Mouse (Mus musculus) ovary, postnatal 36 days (tissue): ENCODE measurements around the gene Olfr875.
"Not testable (repeated sequence)": the region's sequence is repeated elsewhere in the genome, so short reads cannot be mapped to it uniquely, and the experiment has no call there.

Source experiments
- DNase-seq: peaks from one replicate; pipeline ENCODE4 v3.0.0; 2022; ENCODE audit warnings: low spot score, mixed read lengths

Gene Olfr875

GRCm38 (mm10) chr9:37771759-37772158 is at the start of gene Olfr875:
TSS of gene Olfr875 (plus strand) at chr9:37771857.
- DNase-seq: no peak

- no peak for DNase-seq
These were observed 37.3 kb upstream of the Olfr875 start for GRCm38 (mm10) chr9:37734310-37734709.

GRCm38 (mm10) chr9:37744806-37745205 is 26.9 kb upstream of the Olfr875 start, which contains the start of gene Olfr874:
TSS of gene Olfr874 (plus strand) at chr9:37745106.
- DNase-seq: no peak

GRCm38 (mm10) chr9:37750319-37751075 is 21.2 kb upstream of the Olfr875 start:
- DNase-seq: no peak

GRCm38 (mm10) chr9:37751467-37751866 is 20.2 kb upstream of the Olfr875 start:
- no peak for DNase-seq

GRCm38 (mm10) chr9:37752006-37752405 is 19.7 kb upstream of the Olfr875 start:
- no peak for DNase-seq

- DNase-seq: no peak
These were observed 9.9 kb upstream of the Olfr875 start for GRCm38 (mm10) chr9:37761728-37762127.

GRCm38 (mm10) chr9:37762541-37762940 is 9.1 kb upstream of the Olfr875 start:
- DNase-seq: peak; percentile 29

- no peak for DNase-seq
These were observed 996 bp upstream of the Olfr875 start for GRCm38 (mm10) chr9:37770661-37771060.

DNA sequence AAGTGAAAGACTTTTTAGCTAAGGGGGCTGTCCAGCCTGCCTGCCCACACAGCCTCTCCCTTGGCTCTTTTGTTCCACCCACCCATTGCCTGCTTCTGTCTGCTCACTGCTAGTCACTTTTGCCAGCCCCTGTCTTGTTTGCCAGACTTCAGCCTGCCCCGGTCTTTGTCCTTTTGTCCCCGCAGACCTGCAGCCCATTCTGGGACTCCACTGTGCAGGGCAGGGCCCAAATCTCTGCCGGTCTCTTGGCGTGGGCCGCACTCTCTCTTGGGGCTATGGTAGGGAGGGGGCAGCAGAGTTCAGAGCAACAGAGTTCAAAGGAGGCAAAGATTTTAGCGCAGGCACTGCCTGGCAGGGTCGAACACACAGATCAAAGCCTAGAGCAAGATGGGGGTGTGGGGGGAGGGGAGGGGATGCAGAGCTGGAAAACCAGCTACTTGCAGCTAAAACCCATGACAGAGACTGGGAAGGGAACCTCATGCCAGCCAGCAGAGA is 11.2 kb downstream of the Olfr875 start:
- DNase-seq: peak; percentile 30

DNA sequence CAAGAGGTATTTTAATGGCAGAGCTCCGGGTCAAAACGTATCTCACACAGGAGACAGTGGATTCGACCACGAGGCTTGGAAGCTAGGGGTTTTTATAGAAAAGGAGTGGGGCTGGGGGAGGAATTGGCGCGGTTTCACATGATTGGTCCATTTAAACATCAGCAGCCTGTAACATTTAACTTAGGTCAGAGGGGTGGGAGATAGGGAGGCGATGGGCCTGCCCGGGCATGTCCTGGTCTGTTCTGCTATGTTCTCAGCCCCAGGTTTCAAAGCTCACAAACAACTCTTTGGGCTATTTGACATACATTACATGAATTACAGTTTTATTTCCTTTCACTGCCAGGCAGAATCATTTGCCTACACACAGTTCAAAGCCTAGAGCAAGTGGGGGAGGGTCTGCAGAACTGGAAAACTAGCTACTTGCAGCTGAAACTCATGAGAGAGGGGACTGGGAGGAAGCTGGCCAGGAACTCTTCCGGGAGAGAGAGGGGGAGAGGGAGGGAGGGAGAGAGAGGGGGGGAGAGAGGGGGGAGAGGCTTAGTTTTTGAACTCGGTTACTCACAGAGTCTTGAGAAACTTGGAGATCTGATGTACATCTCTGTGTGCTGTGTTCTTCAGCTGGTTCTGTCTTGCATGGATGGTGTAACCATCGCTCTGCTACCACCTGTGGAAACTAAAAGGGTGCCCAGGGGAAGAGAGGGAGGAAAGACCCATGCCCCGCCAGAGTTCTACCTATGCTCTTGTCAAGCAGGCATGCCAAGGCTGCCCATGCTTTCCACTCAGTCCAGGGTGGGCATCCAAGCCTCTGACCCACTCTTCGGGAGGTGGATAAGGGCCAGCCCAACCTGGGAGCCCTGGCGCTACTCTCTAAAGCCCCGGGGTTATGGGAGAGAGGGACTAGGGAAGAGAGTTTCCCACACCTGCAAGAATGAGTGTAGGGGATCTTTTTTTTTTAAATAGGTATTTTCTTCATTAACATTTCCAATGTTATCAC is 12.0 kb downstream of the Olfr875 start:
- DNase-seq: not testable (repeated sequence)

GRCm38 (mm10) chr9:37786411-37786810 is 14.8 kb downstream of the Olfr875 start:
- DNase-seq: no peak

GRCm38 (mm10) chr9:37802055-37802454 is 30.4 kb downstream of the Olfr875 start:
- DNase-seq: no peak

DNA sequence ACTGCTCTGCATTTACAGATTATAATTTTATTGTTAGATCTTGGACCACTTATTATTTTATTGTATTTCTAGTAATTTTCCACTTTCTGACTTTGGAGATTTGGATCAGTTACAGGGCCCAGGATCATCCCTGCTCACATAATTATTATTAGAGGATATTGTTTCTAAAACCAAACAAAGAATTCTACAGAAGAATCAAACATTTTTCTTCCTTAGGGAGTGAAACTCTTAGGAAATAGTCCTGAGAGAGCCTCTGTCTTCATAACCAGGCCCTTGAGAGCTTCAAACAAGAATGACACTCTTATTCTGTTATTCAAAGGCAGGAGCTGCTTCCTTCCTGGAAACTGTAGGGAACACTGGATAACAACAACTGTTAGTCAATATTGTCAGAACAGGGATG is 31.1 kb downstream of the Olfr875 start, which contains the start of gene Olfr876:
Gene Olfr876 (plus strand): TSS at position 301 of the 400 bp plus-strand sequence.
- DNase-seq: no peak

DNA sequence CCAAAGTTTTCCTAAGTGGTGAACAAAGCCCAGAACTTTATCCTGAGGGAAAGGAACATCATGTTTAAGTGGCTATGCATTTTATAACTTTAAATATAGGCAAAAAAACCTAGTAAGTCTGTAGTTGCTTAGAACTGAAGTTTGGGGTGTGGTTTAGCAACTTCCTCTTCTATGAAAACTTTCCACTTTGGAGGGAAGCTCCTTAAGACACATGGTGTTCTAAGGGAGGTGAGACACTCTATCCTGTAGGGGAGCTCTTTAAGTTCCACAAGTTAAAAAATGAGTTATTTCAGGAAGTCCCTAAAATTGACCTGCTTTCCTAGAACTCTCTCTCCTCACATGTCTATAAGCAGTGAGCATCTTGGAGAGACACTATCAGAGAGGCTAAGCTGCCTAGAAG is 35.6 kb downstream of the Olfr875 start:
- no peak for DNase-seq

DNA sequence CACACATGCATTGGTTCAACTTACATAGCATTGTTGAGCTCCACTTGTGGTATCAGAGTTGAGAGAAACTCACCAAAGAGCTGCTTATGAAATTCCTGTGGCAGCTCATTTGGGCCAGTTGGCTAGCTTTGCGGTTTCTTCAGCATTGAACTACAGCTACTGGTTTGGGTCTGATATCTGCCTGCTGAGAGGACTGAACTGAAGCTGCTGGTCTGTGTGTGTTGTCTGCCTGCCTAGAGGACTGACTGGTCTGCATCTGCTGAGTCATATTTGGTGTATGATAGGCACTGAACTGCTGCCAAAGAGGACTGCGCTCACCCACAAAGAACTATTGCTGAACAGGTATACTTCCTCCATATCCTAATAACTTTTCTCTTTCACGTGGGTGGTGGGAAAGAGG is 36.8 kb downstream of the Olfr875 start:
- no peak for DNase-seq

- DNase-seq: peak; percentile 34
These were observed 37.3 kb downstream of the Olfr875 start for GRCm38 (mm10) chr9:37808976-37809375.

GRCm38 (mm10) chr9:37814696-37815095 is 43.0 kb downstream of the Olfr875 start:
- no peak for DNase-seq
